Mouse (Mus musculus) myocyte (in vitro differentiated cells): ENCODE results near the gene Wdr25.

Experiments used
- CEBPB ChIP-seq: IDR thresholded peaks from 2 replicates; pipeline ENCODE4 v1.6.1; 2011; ENCODE audit warnings: mild to moderate bottlenecking, moderate library complexity; ENCODE audit not compliant: poor library complexity, insufficient read depth, severe bottlenecking
- E2F4 ChIP-seq: IDR thresholded peaks from one replicate; pipeline ENCODE4 v1.6.1; 2011; ENCODE audit warnings: mild to moderate bottlenecking, control low read depth, moderate library complexity; ENCODE audit not compliant: insufficient read depth
- MAX ChIP-seq: IDR thresholded peaks from one replicate; pipeline ENCODE4 v1.6.1; 2011; ENCODE audit warnings: low read depth, mild to moderate bottlenecking, control low read depth
- MYOD1 ChIP-seq, 3 experiments: IDR thresholded peaks; one replicate each; pipeline ENCODE4 v1.6.1; 2011; ENCODE audit warnings: control low read depth in 2 of 3, low read depth in 2 of 3, mild to moderate bottlenecking in 2 of 3, moderate library complexity in 1 of 3; ENCODE audit not compliant: insufficient read length in 2 of 3, control insufficient read depth in 1 of 3
- MYOG ChIP-seq, 3 experiments: IDR thresholded peaks; one replicate each; pipeline ENCODE4 v1.6.1; 2011; ENCODE audit warnings: control low read depth in 2 of 3, low read depth in 2 of 3, mild to moderate bottlenecking in 2 of 3; ENCODE audit not compliant: insufficient read length in 2 of 3, control insufficient read depth in 1 of 3, insufficient read depth in 1 of 3
- POLR2A ChIP-seq: IDR thresholded peaks from one replicate; pipeline ENCODE4 v1.6.1; 2011; ENCODE audit warnings: low read depth, mild to moderate bottlenecking, control low read depth, moderate library complexity; ENCODE audit not compliant: insufficient read length
- POLR2AphosphoS2 ChIP-seq: IDR thresholded peaks from one replicate; pipeline ENCODE4 v1.6.1; 2011; ENCODE audit warnings: low read depth, control low read depth; ENCODE audit not compliant: insufficient read length
- REST ChIP-seq: IDR thresholded peaks from one replicate; pipeline ENCODE4 v1.6.1; 2011; ENCODE audit warnings: mild to moderate bottlenecking, control low read depth, moderate library complexity; ENCODE audit not compliant: insufficient read depth, insufficient read length
- SRF ChIP-seq: IDR thresholded peaks from one replicate; pipeline ENCODE4 v1.6.1; 2011; ENCODE audit warnings: low read depth; ENCODE audit not compliant: control insufficient read depth, insufficient read length
- TCF12 ChIP-seq: IDR thresholded peaks from one replicate; pipeline ENCODE4 v1.6.1; 2011; ENCODE audit warnings: mild to moderate bottlenecking, control low read depth; ENCODE audit not compliant: poor library complexity, insufficient read depth, severe bottlenecking
- TCF3 ChIP-seq: IDR thresholded peaks from one replicate; pipeline ENCODE4 v1.6.1; 2011; ENCODE audit warnings: low read depth, control low read depth; ENCODE audit not compliant: insufficient read length
- USF1 ChIP-seq: IDR thresholded peaks from one replicate; pipeline ENCODE4 v1.6.1; 2011; ENCODE audit warnings: low read depth, mild to moderate bottlenecking, control low read depth, moderate library complexity

- TF ChIP-seq POLR2A (no peak), E2F4 (no peak), MYOD1 (IDR thresholded peaks at IDR 0.05; ENCODE audit: control insufficient read depth in 1 of 3, insufficient read length in 2 of 3, low read depth in 2 of 3) (no peak), MYOG (IDR thresholded peaks at IDR 0.05; ENCODE audit: control insufficient read depth in 1 of 3, insufficient read depth in 1 of 3, insufficient read length in 2 of 3, low read depth in 2 of 3) (no peak), USF1 (no peak), POLR2AphosphoS2 (no peak), TCF12 (no peak), SRF (no peak), MAX (no peak), REST (no peak), TCF3 (no peak), CEBPB (no peak)
Observed at GRCm38 (mm10) chr12:108901346-108901745, 7.9 kb downstream of the Wdr25 start.
